Mouse (Mus musculus) myocyte (in vitro differentiated cells): ENCODE measurements at regions not wholly inside any gene's neighbourhood (a gene's known extent, or its start where the extent isn't known, plus 50 kb on each side); places are given as distances from the start of the nearest gene placed in this dataset.

Experiments used
- E2F4 ChIP-seq: IDR thresholded peaks from one replicate; pipeline ENCODE4 v1.6.1; 2011; ENCODE audit warnings: mild to moderate bottlenecking, control low read depth, moderate library complexity; ENCODE audit not compliant: insufficient read depth
- MYOD1 ChIP-seq, 3 experiments: IDR thresholded peaks; one replicate each; pipeline ENCODE4 v1.6.1; 2011; ENCODE audit warnings: control low read depth in 2 of 3, low read depth in 2 of 3, mild to moderate bottlenecking in 2 of 3, moderate library complexity in 1 of 3; ENCODE audit not compliant: insufficient read length in 2 of 3, control insufficient read depth in 1 of 3
- MYOG ChIP-seq, 3 experiments: IDR thresholded peaks; one replicate each; pipeline ENCODE4 v1.6.1; 2011; ENCODE audit warnings: control low read depth in 2 of 3, low read depth in 2 of 3, mild to moderate bottlenecking in 2 of 3; ENCODE audit not compliant: insufficient read length in 2 of 3, control insufficient read depth in 1 of 3, insufficient read depth in 1 of 3
- POLR2A ChIP-seq: IDR thresholded peaks from one replicate; pipeline ENCODE4 v1.6.1; 2011; ENCODE audit warnings: low read depth, mild to moderate bottlenecking, control low read depth, moderate library complexity; ENCODE audit not compliant: insufficient read length
- POLR2AphosphoS2 ChIP-seq: IDR thresholded peaks from one replicate; pipeline ENCODE4 v1.6.1; 2011; ENCODE audit warnings: low read depth, control low read depth; ENCODE audit not compliant: insufficient read length
- TCF12 ChIP-seq: IDR thresholded peaks from one replicate; pipeline ENCODE4 v1.6.1; 2011; ENCODE audit warnings: mild to moderate bottlenecking, control low read depth; ENCODE audit not compliant: poor library complexity, insufficient read depth, severe bottlenecking
- USF1 ChIP-seq: IDR thresholded peaks from one replicate; pipeline ENCODE4 v1.6.1; 2011; ENCODE audit warnings: low read depth, mild to moderate bottlenecking, control low read depth, moderate library complexity

GRCm38 (mm10) chr11:6999329-6999728, 64.0 kb upstream of the Adcy1 start:
- TF ChIP-seq POLR2A = no peak
- TF ChIP-seq USF1 = no peak
- no peak for TF ChIP-seq E2F4
- TF ChIP-seq TCF12 = no peak
- TF ChIP-seq POLR2AphosphoS2 = no peak
- no peak for TF ChIP-seq MYOD1 (IDR thresholded peaks at IDR 0.05; ENCODE audit: control insufficient read depth in 1 of 3, insufficient read length in 2 of 3, low read depth in 2 of 3)
- TF ChIP-seq MYOG (IDR thresholded peaks at IDR 0.05; ENCODE audit: control insufficient read depth in 1 of 3, insufficient read depth in 1 of 3, insufficient read length in 2 of 3, low read depth in 2 of 3) = no peak
